Mouse (Mus musculus): ENCODE measurements around the gene Ttc23. TPM values are rescaled to one million over a fixed set of nuclear protein-coding genes. Genes with fewer than 3 reads are reported as not detected.

The Ttc23 gene
- polyA plus RNA-seq, 1 experiment from 2014 or later, result 14.7 TPM

GRCm38 (mm10) chr7:67754606-67755005 is 107.4 kb downstream of the Ttc23 start:
- DNase-seq (ENCODE audit: low spot score), result no peak
- H3K4me1 ChIP-seq (ENCODE audit: control insufficient read depth, insufficient read depth, low read length), result no peaks in the 10 kb centered on the region
- H3K4me2 ChIP-seq (ENCODE audit: low read length), result no peak overlapping the region
- 0 out of 2 replicates have a peak, but pooled peaks cover 12% of the 10 kb centered on the region for H3K27me3 ChIP-seq (replicated peaks; ENCODE audit: control insufficient read depth, insufficient read depth, low read length)
- no peaks in the 10 kb centered on the region for H3K9me3 ChIP-seq (replicated peaks; ENCODE audit: control insufficient read depth, low read length)
- no peak overlapping the region for H3K27ac ChIP-seq (ENCODE audit: low read depth, low read length)
- no peak overlapping the region for H3K9ac ChIP-seq (ENCODE audit: low read length)
- ATAC-seq, result no peak
- WGBS, result 76% methylated on average over 11 of the region's 11 CpGs
- no peak overlapping the region for H3K4me3 ChIP-seq (ENCODE audit: low read depth, low read length)
- no peaks in the 10 kb centered on the region for H3K36me3 ChIP-seq (ENCODE audit: control insufficient read depth, insufficient read depth, low read length)

DNA sequence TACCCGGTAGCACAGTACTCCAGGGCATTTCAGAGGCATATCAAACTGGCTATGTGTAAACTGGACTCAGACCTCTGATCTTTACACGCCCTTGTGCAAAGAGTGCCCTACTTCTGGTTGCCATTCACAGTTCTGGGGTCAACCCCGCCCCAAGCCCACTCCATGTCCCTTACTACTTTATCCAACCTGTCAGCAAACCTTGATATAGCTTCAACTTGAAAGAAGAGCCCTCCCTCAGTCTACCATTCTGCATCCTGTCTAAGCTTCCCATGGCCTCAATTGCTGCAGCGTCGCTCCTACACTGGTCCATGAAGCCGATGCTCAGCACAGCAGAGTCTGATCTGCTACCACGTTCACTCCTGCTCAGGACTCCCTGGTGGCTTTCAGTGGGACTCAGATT is 108.2 kb downstream of the Ttc23 start:
- Histone ChIP-seq H3K27ac (ENCODE audit: low read depth, low read length) (no peak overlapping the region), H3K4me2 (ENCODE audit: low read length) (no peak overlapping the region), H3K4me1 (ENCODE audit: control insufficient read depth, insufficient read depth, low read length) (no peaks in the 10 kb centered on the region), H3K4me3 (ENCODE audit: low read depth, low read length) (no peak overlapping the region), H3K9me3 (replicated peaks; ENCODE audit: control insufficient read depth, low read length) (no peaks in the 10 kb centered on the region), H3K36me3 (ENCODE audit: control insufficient read depth, insufficient read depth, low read length) (no peaks in the 10 kb centered on the region), H3K27me3 (replicated peaks; ENCODE audit: control insufficient read depth, insufficient read depth, low read length) (0 out of 2 replicates have a peak, but pooled peaks cover 12% of the 10 kb centered on the region), H3K9ac (ENCODE audit: low read length) (no peak overlapping the region)
- ATAC-seq (no peak), DNase-seq (ENCODE audit: low spot score) (no peak)
- 80% methylated on average over 7 of the region's 7 CpGs for WGBS

DNA sequence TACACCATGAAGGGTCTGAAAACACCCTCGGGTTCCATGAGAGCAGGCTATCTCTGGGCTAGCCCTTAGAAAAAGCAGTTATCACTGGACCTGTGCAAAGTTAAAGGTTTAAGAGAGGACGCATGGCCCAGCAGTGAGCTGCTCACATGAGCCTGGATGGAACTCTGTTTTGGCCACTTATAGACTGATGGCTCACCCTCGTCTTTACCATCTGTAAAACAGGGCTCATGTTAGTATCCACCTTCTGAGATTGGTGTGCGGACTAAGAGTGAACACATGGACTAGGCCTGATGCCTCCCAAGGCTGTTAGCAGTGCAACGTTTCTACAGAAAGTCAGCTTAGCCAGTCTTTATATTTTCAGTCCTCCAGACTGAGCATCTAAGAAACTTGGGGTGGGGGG is 109.4 kb downstream of the Ttc23 start:
- H3K4me1 ChIP-seq (ENCODE audit: control insufficient read depth, insufficient read depth, low read length), result no peaks in the 10 kb centered on the region
- H3K36me3 ChIP-seq (ENCODE audit: control insufficient read depth, insufficient read depth, low read length), result no peaks in the 10 kb centered on the region
- no peaks in the 10 kb centered on the region for H3K9me3 ChIP-seq (replicated peaks; ENCODE audit: control insufficient read depth, low read length)
- H3K4me2 ChIP-seq (ENCODE audit: low read length), result no peak overlapping the region
- DNase-seq (ENCODE audit: low spot score) (no peak), ATAC-seq (no peak)
- H3K27ac ChIP-seq (ENCODE audit: low read depth, low read length), result no peak overlapping the region
- 60% methylated on average over 5 of the region's 5 CpGs for WGBS
- 0 out of 2 replicates have a peak, but pooled peaks cover 12% of the 10 kb centered on the region for H3K27me3 ChIP-seq (replicated peaks; ENCODE audit: control insufficient read depth, insufficient read depth, low read length)
- no peak overlapping the region for H3K9ac ChIP-seq (ENCODE audit: low read length)
- H3K4me3 ChIP-seq (ENCODE audit: low read depth, low read length), result no peak overlapping the region

GRCm38 (mm10) chr7:67758506-67758857 is 111.3 kb downstream of the Ttc23 start:
- H3K4me3 ChIP-seq (ENCODE audit: low read depth, low read length), result peak overlapping the region; percentile 55
- H3K4me2 ChIP-seq (ENCODE audit: low read length), result peak overlapping the region; percentile 98
- no peaks in the 10 kb centered on the region for H3K36me3 ChIP-seq (ENCODE audit: control insufficient read depth, insufficient read depth, low read length)
- H3K27ac ChIP-seq (ENCODE audit: low read depth, low read length), result no peak overlapping the region; the same call in 1 of the 2 replicates
- no peaks in the 10 kb centered on the region for H3K4me1 ChIP-seq (ENCODE audit: control insufficient read depth, insufficient read depth, low read length)
- ATAC-seq (no peak), DNase-seq (ENCODE audit: low spot score) (no peak)
- H3K9ac ChIP-seq (ENCODE audit: low read length), result peak overlapping the region; percentile 62
- 0 out of 2 replicates have a peak, but pooled peaks cover 12% of the 10 kb centered on the region for H3K27me3 ChIP-seq (replicated peaks; ENCODE audit: control insufficient read depth, insufficient read depth, low read length)
- under 1% methylated on average over 19 of the region's 19 CpGs for WGBS
- H3K9me3 ChIP-seq (replicated peaks; ENCODE audit: control insufficient read depth, low read length), result no peaks in the 10 kb centered on the region

- ATAC-seq, result peak; percentile 81
- Histone ChIP-seq H3K4me1 (ENCODE audit: control insufficient read depth, insufficient read depth, low read length) (no peaks in the 10 kb centered on the region), H3K4me3 (ENCODE audit: low read depth, low read length) (peak overlapping the region; percentile 55)
Measured at GRCm38 (mm10) chr7:67758858-67759628, 111.8 kb downstream of the Ttc23 start.

GRCm38 (mm10) chr7:67759629-67759995 is 112.4 kb downstream of the Ttc23 start, which contains the start of gene Synm:
Gene Synm, minus strand, starts transcription at chr7:67759742.
- H3K9ac ChIP-seq (ENCODE audit: low read length), result peak within 1 kb of the TSS; percentile 62
- H3K27ac ChIP-seq (ENCODE audit: low read depth, low read length), result peak within 1 kb of the TSS; percentile 55; the same call in 1 of the 2 replicates
- ATAC-seq, result peak; percentile 88
- peak within 1 kb of the TSS; percentile 55 for H3K4me3 ChIP-seq (ENCODE audit: low read depth, low read length)
- H3K36me3 ChIP-seq (ENCODE audit: control insufficient read depth, insufficient read depth, low read length), result no peaks in the 10 kb centered on the region
- H3K4me2 ChIP-seq (ENCODE audit: low read length), result peak within 1 kb of the TSS; percentile 98
- WGBS, result under 1% methylated on average over 37 of the region's 37 CpGs
- H3K9me3 ChIP-seq (replicated peaks; ENCODE audit: control insufficient read depth, low read length), result no peaks in the 10 kb centered on the region
- H3K4me1 ChIP-seq (ENCODE audit: control insufficient read depth, insufficient read depth, low read length), result no peaks in the 10 kb centered on the region
- H3K27me3 ChIP-seq (replicated peaks; ENCODE audit: control insufficient read depth, insufficient read depth, low read length), result 0 out of 2 replicates have a peak, but pooled peaks cover 12% of the 10 kb centered on the region
- peak; percentile 84 for DNase-seq (ENCODE audit: low spot score)

More at GRCm38 (mm10) chr7:67758858-67759628, 111.8 kb downstream of the Ttc23 start:
- Histone ChIP-seq H3K4me2 (ENCODE audit: low read length) (peak overlapping the region; percentile 98), H3K27ac (ENCODE audit: low read depth, low read length) (peak overlapping the region; percentile 55; the same call in 1 of the 2 replicates), H3K9ac (ENCODE audit: low read length) (peak overlapping the region; percentile 62), H3K36me3 (ENCODE audit: control insufficient read depth, insufficient read depth, low read length) (no peaks in the 10 kb centered on the region), H3K9me3 (replicated peaks; ENCODE audit: control insufficient read depth, low read length) (no peaks in the 10 kb centered on the region), H3K27me3 (replicated peaks; ENCODE audit: control insufficient read depth, insufficient read depth, low read length) (0 out of 2 replicates have a peak, but pooled peaks cover 12% of the 10 kb centered on the region)
- DNase-seq (ENCODE audit: low spot score), result peak; percentile 83
- WGBS, result under 1% methylated on average over 85 of the region's 92 CpGs

DNA sequence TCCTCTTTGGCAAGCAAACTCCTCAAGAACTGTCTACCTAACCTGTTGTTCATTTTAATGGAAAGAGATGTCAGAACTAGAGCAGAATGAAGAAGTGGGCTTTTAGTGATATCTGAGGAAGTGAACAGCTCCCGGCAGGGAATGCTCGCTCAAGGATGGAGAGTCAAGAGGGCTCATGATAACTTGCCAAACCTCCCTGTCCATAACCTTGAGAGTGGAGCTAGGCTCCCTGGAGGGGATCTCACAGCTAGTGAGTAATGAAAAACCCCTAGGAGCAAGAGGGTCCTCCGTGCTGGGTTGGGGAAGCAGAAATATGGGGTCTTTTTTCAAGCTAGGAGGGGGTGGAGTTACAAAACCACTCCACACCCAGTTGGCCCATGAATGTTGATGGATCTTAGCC is 116.4 kb downstream of the Ttc23 start:
- H3K9ac ChIP-seq (ENCODE audit: low read length), result no peak overlapping the region
- DNase-seq (ENCODE audit: low spot score), result no peak

GRCm38 (mm10) chr7:67768125-67768524 is 120.9 kb downstream of the Ttc23 start:
- Histone ChIP-seq H3K4me1 (ENCODE audit: control insufficient read depth, insufficient read depth, low read length) (no peaks in the 10 kb centered on the region), H3K27me3 (replicated peaks; ENCODE audit: control insufficient read depth, insufficient read depth, low read length) (no peaks in the 10 kb centered on the region), H3K9me3 (replicated peaks; ENCODE audit: control insufficient read depth, low read length) (no peaks in the 10 kb centered on the region), H3K27ac (ENCODE audit: low read depth, low read length) (no peak overlapping the region), H3K4me3 (ENCODE audit: low read depth, low read length) (no peak overlapping the region), H3K36me3 (ENCODE audit: control insufficient read depth, insufficient read depth, low read length) (no peaks in the 10 kb centered on the region), H3K4me2 (ENCODE audit: low read length) (no peak overlapping the region), H3K9ac (ENCODE audit: low read length) (no peak overlapping the region)
- no peak for ATAC-seq
- no peak for DNase-seq (ENCODE audit: low spot score)
- 93% methylated on average over 3 of the region's 3 CpGs for WGBS

More for the DNA sequence above, 116.4 kb downstream of the Ttc23 start:
- no peak overlapping the region for H3K4me2 ChIP-seq (ENCODE audit: low read length)
- H3K9me3 ChIP-seq (replicated peaks; ENCODE audit: control insufficient read depth, low read length), result no peaks in the 10 kb centered on the region
- 86% methylated on average over 3 of the region's 3 CpGs for WGBS
- 0 out of 2 replicates have a peak, but pooled peaks cover 3% of the 10 kb centered on the region for H3K27me3 ChIP-seq (replicated peaks; ENCODE audit: control insufficient read depth, insufficient read depth, low read length)
- no peak for ATAC-seq
- H3K4me1 ChIP-seq (ENCODE audit: control insufficient read depth, insufficient read depth, low read length), result no peaks in the 10 kb centered on the region
- no peak overlapping the region for H3K27ac ChIP-seq (ENCODE audit: low read depth, low read length)
- no peak overlapping the region for H3K4me3 ChIP-seq (ENCODE audit: low read depth, low read length)
- H3K36me3 ChIP-seq (ENCODE audit: control insufficient read depth, insufficient read depth, low read length), result no peaks in the 10 kb centered on the region

DNA sequence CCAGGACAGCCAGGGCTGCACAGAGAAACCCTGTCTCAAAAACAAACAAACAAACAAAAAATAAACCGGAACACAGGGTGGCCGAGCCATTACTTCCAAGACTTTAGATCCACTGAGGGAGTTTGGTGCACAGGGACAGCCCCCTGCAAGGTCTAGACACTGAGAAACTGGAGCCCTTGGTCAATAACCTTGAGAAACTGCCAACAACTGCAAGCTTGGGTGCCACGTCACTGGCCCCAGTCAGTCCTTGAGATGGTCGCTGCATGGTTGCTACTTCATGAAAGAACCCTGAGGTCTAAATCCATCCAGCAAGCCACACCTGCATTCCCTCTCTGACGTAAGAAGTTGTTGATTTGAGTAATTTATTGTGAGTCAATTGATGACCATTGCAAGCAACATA is 122.3 kb downstream of the Ttc23 start:
- no peak overlapping the region for H3K27ac ChIP-seq (ENCODE audit: low read depth, low read length)

More for the DNA sequence above, 122.3 kb downstream of the Ttc23 start:
- Histone ChIP-seq H3K4me3 (ENCODE audit: low read depth, low read length) (no peak overlapping the region), H3K4me1 (ENCODE audit: control insufficient read depth, insufficient read depth, low read length) (no peaks in the 10 kb centered on the region), H3K4me2 (ENCODE audit: low read length) (no peak overlapping the region), H3K36me3 (ENCODE audit: control insufficient read depth, insufficient read depth, low read length) (no peaks in the 10 kb centered on the region), H3K9me3 (replicated peaks; ENCODE audit: control insufficient read depth, low read length) (no peaks in the 10 kb centered on the region), H3K27me3 (replicated peaks; ENCODE audit: control insufficient read depth, insufficient read depth, low read length) (no peaks in the 10 kb centered on the region), H3K9ac (ENCODE audit: low read length) (no peak overlapping the region)
- WGBS, result 95% methylated on average over 5 of the region's 5 CpGs
- DNase-seq (ENCODE audit: low spot score), result no peak
- ATAC-seq, result no peak
